Mouse (Mus musculus) spleen, postnatal 36 days (tissue): ENCODE data around the gene Slc13a3.

Experiments used
- DNase-seq, 2 experiments: peaks; one replicate each; pipeline ENCODE4 v3.0.0; 2022; ENCODE audit warnings: low spot score in 2 of 2, mixed read lengths in 1 of 2

Gene Slc13a3

DNA sequence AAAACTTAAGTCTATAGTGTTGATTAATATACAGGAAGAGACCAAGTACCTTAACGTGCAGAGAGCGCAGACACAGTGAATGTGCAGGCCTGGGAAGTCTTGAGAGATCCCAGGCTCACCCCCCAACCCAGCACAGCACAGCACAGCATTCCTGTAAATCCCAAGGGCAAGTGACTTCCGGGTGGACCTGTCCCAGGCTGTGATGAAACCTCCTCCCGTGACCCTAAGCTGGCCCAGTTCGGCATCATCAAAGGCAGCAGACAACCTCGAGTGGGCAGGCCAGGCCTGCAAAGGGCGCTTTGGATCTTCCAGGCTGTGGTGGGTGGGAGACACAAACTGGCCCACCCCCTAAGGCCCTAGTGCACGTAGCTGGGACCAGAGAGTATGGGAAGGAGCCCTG, 9.0 kb upstream of the Slc13a3 start:
- no peak for DNase-seq

GRCm38 (mm10) chr2:165475850-165476249, 2.8 kb upstream of the Slc13a3 start:
- DNase-seq: no peak

DNA sequence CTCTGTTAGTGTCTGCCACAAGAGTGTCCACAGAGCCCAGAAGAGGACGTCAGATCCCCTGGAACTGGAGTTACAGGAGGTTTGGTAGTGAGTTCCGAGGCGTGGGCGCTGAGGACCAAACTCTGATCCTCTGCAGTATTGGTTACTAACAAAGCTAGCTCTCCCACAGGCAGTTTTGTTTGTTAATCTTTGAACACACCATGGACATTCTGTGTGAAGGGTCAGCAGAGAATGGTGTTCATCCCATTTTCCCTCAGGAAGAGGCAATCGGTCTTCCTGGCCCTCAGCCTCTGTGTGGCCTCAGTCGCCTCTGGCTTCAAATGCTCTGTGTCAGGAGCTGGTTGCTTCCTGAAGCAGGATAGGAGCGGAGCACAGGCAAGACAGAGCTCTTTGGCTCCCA, 2.4 kb upstream of the Slc13a3 start:
- DNase-seq: no peak

GRCm38 (mm10) chr2:165471943-165472342, 1.1 kb downstream of the Slc13a3 start:
- no peak for DNase-seq

GRCm38 (mm10) chr2:165470167-165470566, 2.9 kb downstream of the Slc13a3 start:
- DNase-seq: peak in 1 of 2 experiments; percentile 25

DNA sequence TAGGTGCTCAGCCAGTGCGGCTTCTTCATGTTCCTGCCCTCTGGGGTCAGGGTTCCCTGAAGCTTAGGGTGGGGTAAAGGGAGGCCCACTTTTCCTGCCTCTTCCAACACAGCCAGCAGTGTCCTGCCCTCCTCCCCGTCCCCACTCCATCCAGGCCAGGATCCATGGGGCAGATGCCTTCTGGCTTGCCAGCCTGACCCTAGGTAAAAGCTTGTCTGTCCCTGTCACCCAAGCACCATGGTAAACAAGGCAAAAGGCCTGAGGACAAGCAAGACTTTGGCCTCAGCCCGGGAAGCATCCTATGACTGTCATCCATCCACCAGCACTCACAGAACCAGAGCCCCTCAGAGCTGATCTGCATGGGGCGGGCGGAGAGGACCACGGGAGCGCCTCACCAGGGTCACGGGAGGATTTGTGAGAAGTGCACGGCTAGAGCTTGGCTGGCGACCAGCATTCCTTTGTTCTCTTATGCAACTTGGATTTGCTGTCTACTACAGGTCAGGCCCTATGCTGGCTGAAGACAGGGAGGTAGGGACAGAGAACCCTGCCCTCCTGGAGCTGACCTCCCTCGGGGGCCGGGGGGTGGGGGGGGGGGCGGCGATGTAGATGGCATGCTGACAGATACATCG, 5.1 kb downstream of the Slc13a3 start:
- DNase-seq: no peak

DNA sequence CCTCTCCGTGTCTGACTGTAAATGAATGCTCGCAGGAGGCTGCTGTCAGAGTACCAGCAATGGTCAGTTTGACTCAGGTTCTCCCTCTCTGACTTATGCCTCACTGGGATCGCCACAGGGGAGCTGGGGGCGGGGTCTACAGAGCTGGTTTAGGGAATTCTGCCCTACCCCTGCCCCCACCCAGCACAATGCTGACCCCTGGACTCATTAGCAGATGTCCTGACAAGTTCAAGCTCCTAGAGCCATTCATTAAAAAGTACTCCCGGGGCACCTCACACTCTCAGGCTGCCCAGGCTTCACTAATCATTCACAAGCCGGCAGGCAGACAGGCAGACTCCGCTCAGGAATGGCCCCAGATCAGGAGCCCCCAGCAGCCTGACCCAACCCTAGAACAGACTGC, 13.4 kb downstream of the Slc13a3 start:
- DNase-seq: no peak

DNA sequence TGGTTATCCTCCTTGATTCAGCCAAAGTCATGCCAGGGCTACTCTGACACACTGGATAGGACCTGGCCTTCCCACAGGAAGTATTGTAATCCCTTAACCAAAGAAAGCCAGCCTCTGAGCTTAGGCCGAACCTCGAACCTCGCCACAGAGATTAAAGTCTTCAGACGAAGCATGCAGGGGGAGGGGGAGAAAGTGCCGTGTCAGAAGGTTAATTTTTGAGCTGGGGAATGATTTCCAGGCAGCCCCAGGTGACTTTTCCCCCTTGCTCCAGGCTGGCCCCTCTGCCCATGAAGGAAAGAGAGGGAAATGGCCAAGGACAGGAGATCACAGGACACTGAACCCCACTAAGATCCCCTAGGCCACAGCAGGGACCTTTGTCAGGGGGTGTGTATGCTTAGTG, 14.8 kb downstream of the Slc13a3 start:
- no peak for DNase-seq

GRCm38 (mm10) chr2:165456710-165457109, 16.3 kb downstream of the Slc13a3 start:
- DNase-seq: no peak

DNA sequence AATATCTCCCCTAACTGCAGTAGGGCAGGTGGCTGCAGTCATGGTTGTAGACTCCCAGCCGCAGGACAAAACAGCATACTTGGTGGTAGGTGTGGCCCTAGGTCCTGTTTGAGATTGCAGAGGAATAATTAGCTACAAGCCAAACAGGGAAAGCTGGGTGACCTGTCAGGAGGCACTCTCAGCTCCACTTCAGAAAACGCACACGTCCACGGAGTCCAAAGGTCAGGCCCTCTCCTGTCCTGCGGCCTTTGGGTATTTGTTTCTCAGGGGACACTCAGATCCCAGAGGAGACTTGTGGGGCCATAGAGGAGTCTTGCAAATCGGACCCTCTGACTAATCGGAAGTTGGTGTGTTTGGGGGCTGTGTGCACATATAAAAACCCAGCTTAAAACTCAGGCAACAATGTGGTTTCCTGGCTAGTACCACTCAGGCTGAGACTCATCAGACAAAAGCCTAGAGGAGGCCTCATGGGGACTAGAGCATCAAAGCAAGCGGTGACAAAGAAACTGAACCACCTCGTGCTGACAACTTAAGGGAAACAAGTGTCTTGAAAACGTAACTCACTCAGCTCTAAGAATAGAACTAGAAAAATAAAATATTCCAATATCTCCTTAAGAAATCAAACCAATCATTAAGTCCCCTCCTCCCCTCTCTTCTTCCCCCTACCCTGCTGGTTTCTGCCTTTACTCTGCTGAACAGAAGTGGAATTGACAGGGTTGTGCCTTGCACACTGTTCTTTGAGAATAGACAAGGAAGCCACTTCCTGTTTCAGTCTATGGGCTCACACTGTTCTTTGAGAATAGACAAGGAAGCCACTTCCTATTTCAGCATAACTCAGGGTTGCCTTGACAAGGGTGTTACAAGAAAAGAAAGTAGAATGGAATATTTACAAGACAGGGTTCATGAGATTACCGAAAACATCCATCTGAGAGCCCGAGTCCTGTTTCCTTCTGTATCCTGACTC, 20.0 kb downstream of the Slc13a3 start:
- DNase-seq: peak; percentile 23 to 26

DNA sequence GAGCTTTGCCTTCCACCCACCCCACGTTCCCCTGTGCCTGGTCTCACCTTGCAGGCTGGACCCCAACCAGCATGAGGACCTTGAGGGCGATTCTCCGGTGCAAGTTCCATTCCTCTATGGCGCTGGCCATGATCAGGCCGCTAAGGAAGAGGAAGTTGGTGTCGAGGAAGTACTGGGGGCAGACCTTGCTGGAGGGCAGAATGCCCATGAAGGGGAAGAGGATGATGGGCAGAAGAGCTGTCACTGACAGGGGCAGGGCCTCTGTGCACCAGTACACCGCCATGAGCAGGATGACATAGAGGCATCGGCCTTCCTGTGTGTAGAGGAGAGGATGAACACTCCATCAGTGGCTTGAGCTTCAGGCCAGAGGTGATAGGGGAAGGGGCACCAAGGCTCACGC, 24.6 kb downstream of the Slc13a3 start:
- no peak for DNase-seq

DNA sequence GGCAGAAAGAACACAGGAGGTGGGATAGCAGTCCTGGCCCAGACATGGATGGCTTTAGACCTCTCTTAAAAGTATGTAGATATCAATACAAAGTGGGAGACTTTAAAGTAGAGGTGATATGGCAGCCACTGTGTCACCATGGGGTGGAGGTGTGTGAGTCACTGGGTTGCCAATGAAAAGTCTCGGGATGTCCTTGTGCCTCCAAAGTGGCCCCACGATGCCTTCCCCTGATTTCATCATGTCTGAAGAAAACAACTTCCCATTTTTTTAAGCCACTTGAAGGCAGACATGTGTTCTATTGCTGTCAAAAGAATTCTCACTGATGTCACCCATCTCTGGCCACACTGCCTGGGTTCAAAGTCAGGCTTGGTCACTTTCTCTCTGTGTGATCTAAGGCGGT, 28.2 kb downstream of the Slc13a3 start:
- no peak for DNase-seq

DNA sequence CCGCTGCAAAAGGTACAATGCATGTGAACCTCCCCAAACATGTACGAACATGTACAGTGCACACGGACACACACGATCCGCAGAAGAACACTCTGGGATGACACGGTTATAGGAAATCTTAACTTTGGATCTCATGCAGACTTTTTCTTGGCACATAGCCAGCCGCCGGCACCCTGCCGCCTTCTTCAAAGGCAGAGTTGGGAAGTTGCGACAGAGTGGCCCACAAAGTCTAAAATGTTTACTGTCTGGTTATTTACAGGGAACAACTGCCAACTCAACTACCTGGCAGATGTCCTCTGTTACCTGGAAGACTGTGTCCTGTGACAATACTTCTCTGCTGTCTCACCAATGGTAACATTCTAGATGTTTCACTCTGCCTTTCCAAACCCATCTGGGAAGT, 30.0 kb downstream of the Slc13a3 start:
- DNase-seq: no peak

- DNase-seq: no peak
These were observed 31.4 kb downstream of the Slc13a3 start for GRCm38 (mm10) chr2:165441613-165442012.

DNA sequence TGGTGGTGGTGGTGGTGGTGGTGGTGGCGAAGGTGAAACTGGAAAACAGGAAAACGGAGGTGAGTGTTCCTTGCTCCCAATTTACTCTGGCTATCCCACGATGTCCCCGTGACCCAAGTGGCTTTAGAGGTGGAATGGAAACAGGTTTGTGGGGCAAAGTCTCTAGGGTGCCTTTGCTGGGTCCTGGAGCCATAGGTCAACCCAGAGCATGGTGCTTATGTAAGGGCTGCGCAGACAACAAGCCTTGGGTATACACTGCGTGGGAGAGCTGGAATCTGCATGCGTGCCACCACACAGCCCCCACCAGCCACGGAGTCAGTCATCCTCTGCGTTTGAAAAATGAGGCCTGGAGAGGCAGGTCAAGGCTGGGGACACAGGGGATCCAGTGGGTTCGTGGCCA, 33.4 kb downstream of the Slc13a3 start:
- no peak for DNase-seq

DNA sequence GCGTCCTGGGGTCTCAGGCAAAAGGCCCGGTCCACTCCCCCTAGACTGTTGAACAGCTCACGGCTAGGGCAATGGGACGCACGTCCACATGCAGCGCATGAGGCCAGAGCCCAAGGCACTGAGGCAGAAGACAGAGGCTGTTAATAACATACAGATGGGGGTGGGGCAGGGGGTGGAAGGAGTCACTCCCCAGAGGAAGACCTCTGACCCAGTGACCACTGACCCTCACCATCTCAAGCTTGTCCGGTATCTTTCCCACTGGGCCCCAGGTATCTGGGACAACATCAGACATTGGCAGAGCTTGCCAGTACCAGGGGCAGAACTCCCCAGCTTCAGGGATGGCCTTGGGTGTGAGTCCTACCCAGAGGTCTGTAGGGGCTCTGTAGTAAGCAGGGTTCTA, 34.1 kb downstream of the Slc13a3 start:
- DNase-seq: no peak

GRCm38 (mm10) chr2:165428694-165429093, 44.3 kb downstream of the Slc13a3 start:
- no peak for DNase-seq

DNA sequence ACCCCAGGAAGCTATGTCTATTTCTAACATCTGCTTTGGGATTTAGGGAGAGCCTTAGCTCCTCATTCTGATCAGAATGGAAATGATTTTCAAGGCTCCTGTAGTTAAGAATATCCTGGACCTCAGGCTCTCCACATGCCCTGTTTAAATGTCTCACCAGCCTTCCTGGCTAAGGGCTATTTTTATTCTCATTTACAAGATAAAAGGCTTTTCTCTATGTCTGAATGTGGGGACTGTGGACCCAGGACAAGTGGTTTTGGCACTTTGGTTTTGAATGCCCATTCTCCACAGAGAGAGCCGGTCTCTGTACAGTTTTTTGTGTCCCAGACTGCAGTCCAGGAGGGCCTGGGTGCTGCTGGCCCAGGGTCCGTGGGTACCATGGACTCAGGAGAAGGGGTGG, 52.8 kb downstream of the Slc13a3 start:
- no peak for DNase-seq

- DNase-seq: no peak
These were observed 53.3 kb downstream of the Slc13a3 start for GRCm38 (mm10) chr2:165419670-165420111.

DNA sequence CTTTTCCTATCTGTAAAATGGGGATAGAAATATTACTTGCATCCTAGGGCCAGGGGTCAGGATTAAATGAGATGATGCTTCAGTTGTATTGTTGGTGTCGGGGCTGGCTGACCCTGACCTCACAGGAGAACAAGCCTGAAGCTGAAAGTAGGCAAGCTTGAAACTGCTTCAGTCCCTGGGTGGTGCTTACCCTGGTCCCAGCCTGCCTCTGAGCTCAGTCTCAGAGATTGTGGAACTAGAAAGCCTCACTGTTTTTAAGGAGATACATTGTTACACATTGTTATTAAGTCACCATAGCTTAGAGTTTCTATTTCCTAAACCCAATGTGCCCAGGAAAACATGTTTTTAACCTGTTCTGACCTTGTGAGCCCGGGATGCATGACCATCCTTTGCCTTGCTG, 54.5 kb downstream of the Slc13a3 start:
- no peak for DNase-seq

GRCm38 (mm10) chr2:165417291-165417690, 55.7 kb downstream of the Slc13a3 start:
- no peak for DNase-seq

- DNase-seq: no peak
These were observed 57.2 kb downstream of the Slc13a3 start for GRCm38 (mm10) chr2:165415795-165416194.

GRCm38 (mm10) chr2:165415141-165415721, 57.8 kb downstream of the Slc13a3 start:
- no peak for DNase-seq
